Mouse (Mus musculus) layer of hippocampus, postnatal 36 days (tissue): ENCODE measurements at regions not wholly inside any gene's neighbourhood (a gene's known extent, or its start where the extent isn't known, plus 50 kb on each side); places are given as distances from the start of the nearest gene placed in this dataset.
"Not testable (repeated sequence)": the region's sequence is repeated elsewhere in the genome, so short reads cannot be mapped to it uniquely, and the experiment has no call there.

ENCODE experiments used
- DNase-seq, 2 experiments: peaks; one replicate each; pipeline ENCODE4 v3.0.0; 2022

DNA sequence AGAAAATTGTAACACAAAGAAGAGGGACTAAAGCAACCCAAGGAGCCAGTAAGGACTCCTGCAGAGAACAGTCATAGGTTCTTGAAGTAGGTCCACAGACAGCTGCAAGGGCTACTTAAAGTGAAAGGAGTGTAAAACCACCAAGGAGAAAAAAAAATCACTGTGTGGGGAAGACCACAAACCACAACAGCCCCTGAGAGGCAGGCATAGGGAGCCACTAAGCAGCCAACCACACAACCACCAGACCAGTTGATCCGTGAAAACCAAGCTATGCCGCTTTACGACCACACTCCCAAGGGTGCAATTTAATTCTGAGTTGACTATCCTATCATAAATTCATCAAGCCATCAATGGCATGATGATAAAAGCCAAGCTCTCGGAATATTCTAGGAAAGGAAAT is 423.5 kb downstream of the Nova1 start:
- DNase-seq, result no peak

DNA sequence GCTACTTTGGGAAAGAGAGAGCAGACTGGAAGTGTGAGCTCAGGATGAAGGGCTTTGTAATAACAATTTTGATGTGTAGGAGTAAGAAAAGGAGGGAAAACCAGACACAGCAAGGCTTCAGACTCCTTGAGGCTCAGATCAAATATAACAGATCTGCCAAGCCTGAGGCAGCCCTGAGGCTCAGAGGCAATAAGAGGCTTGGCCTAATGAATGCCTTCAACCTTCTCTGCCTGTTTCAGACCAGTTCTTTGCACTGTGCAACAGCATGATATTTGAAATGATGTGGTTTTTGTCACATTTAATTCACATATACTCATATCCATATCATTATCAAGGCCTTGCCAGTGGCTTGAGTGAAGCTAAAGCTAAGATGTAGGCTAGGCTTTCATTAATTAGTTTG is 425.0 kb downstream of the Nova1 start:
- DNase-seq, result no peak

DNA sequence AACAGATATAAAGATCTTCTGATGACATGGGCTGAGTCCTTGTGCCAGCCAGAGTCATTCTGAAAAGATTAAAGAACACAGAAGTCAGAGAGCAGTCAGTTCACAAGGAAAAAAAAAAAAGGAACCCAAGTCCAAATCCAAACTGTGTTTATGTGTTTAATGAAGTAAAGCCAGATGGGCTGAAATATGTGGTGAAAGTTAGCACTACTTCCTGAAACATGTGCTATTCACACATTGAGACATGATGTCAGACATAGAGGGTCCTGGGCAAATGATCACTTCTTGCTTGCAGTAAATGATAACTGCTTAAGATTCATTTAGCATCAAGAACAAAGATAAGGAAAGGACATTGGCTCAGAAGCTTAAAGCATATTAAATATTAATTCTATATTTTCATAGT is 439.8 kb downstream of the Nova1 start:
- DNase-seq, result no peak

DNA sequence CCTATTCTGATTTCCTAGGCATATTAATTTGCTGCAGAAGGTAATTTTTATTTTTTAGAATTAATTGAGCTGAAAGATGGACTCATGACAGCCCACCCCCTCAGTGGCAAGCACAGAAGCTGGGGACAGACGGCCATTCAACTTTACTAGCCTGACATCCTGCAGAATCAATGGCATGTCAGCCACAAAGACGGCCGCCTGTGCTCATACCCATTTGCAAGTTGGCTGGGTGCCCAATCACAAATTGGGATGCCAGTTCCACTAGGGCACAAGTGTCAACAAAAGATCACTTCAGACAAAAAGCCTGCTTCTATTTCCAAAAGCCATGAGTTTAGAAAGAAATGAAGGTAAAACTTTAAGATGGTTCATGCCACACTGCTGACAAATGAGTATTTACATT is 447.0 kb downstream of the Nova1 start:
- peak; percentile 1 to 14 for DNase-seq

DNA sequence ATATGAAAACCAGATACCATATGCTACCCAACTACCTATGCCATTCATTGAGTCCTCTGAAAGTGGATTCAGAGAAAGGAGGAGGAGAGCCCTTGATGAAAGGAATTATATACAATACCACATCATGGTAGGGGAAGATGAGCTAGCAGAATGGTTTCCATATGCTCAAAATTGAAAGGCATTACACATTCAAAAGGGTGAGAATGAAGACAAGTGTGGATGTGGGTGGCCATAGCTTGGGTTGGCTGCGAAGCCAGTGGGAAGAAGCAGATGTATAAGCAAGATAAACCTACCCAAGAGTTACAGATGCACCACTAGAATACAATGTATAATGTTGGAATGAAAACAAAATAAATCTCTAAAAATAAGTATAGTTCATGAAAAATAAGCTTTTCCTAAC is 485.4 kb downstream of the Nova1 start:
- no peak for DNase-seq

DNA sequence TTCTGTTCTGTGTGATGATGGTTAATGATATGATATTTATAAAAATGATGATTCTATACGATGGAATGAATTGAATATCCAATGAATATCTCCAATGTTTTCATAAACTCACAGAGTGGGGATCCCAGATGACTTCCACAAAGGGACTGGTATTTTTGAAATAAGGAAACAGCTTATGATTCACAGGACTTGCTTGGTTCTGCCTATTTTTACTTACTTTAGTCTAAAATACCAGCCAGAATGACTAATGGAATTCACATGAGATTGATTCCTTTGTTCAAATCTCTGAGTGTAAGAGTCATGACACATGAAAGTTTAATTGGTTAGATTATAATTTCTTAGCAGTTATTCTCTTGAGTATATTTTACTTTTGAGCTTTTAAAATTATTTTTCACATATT is 490.9 kb downstream of the Nova1 start:
- no peak for DNase-seq

DNA sequence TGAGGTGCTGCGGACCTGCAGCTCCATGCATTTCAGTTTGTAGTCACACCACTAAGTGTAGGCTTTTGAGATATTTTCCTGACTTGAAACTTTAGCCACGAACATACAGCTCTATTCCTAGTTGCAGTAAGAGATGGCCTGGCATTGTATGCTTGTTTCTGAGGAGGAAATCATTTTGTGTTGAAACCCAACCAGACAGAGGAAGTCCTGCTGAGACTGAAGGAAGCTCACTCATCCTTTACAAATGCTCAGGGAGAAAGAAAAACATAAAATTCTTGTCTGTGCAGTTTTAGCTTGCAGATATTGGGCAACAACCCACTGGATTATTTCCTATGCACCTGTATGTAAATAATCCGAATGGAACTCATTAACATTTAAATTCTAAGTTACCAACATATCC is 495.5 kb downstream of the Nova1 start:
- DNase-seq, result no peak

DNA sequence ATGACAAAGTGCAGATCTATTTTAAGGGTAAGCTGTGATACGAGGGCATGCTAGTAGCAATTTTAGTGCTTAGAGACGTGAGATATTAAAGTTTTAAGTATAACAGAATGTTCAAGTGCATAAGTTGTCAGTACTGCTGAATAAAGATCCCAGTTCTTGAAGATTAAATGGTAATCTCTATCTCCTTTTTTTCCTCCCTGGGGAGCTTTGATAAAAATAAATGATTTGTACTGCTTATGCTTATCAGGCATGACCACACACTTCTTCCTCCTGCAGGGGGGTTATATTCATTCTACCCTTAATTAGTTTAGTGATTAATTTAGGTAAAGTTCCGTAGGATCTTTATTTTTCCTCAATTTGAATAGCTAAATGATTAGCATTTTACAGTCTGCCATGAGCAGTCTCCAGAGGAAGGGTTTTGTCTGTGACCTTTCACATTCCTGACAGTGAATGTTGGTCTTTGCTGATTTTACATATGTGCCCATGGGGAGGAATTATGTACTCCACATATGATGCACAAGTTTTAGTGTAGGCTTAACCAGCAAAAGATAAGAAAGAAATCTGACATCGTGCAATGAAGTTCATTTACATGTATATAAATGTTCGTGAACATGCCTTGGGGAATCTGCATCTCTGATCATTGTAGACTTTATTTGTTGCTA is 515.5 kb downstream of the Nova1 start:
- DNase-seq, result no peak

DNA sequence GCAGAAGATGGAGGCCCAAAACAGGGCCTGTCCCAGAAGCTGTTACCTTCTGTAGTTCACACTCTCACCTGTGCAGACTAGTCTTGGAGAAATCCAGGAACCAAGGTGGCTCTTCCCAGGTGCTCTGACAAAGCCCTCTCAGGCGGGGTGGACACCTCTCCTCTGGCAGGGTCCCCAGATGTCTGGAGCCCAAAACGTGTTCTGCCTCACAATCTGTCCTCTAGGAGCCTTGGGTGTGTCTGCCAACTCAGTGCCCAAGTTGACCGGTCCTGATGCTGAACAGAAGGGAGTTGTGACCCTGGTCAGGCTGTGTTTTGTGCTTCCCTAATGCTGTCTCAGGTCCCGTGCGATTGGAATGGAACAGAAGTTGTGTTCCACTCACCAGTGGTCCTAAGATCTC is 519.8 kb downstream of the Nova1 start:
- no peak for DNase-seq

DNA sequence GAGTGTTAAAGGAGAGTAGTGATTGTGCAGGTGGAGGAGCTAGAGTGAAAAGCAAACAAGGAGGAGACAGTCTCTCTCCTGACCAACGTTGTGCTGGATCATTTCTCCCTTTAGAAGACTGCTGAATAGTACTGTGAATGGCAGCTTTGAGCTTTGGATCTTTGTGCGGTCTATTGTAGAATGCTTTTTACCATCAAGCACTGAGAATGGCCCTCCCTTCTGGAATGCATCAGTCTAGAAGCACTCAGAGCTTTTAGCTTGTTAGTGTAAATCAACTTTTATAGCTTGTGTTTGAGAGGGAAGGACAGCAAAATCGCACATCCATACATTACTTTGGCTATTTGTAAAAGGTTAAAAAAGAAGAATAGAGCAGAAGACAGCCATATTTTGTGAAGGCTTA is 534.2 kb downstream of the Nova1 start:
- no peak for DNase-seq

DNA sequence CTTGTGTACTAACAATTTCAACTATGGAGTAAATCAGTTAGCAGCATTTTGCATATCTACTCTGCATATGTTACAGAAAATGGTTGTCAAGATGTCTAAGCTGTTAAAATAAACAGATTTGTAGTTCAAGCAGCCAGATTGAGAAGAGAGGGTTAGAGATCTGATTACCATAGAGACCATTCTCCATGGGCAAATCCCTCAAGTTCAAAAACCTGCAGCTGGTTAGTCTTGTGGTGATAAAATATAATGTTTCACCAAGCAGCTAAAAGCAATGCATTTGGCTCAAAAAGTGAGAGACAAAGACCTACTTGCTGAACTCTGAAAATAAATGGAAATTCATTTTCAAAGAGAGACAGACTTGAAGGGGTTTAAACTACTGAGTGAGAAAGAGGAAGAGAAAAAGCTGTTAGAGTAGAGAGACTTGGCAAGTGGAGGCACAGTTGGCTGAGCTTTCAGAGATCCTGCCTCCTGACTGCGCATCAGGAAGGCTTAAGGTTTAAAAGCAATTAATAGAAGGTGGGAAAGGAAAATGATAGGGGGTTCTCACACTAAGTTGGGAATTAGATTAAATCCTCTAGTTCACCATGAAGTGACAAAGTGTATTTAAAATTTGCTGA is 570.2 kb downstream of the Nova1 start:
- no peak for DNase-seq

DNA sequence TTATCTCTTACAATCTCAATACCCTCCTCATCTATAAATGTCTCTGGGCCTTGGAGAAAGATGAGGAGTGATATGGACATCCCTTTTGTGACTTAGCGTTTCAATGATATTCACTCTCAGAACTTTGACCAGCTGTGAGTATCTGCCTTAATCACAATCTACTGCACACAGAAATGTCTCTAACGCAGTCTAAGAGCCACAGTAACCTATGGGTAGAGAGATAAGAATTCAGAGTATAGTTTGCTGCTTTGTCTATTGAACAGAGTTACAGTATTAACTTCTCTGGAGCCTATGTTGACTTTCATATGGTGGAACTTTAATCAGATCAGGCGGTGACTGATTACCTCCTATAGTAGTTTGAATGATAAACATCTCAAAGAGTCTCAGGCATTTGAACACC is 573.8 kb downstream of the Nova1 start:
- DNase-seq, result no peak

DNA sequence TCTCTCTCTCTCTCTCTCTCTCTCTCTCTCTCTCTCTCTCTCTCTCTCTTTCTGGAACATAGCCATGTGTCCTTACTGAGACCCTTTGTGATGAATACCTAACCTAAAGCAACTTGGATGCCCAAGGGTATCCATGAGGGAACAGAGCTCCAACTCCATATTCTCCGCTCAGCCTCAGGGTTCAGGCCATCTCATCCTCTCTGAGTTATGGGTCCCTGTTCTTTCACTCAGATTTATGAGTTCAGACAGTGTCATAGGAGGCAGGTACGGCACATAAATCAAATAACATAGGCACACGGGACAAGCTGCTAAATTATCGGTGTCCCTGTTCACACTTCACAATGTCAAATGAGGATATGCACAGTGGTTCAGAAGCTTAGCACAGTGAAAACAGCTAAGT is 586.4 kb downstream of the Nova1 start:
- DNase-seq, result no peak

DNA sequence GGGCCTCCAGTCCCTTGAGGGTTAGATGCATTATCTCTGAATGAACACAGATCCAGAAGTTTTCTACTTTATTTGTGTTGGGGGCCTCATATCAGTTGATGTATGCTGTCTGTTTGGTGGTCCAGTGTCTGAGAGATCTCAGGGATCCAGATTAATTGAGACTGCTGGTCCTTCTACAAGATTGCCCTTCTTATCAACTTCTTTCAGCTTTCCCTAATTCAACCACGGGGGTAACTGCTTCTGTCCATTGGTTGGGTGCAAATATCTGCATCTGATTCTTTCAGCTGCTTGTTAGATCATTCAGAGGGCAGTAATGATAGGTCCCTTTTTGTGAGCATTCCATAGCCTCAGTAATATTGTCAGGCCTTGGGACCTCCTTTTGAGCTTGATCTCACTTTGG is 603.4 kb downstream of the Nova1 start:
- not testable (repeated sequence) for DNase-seq

DNA sequence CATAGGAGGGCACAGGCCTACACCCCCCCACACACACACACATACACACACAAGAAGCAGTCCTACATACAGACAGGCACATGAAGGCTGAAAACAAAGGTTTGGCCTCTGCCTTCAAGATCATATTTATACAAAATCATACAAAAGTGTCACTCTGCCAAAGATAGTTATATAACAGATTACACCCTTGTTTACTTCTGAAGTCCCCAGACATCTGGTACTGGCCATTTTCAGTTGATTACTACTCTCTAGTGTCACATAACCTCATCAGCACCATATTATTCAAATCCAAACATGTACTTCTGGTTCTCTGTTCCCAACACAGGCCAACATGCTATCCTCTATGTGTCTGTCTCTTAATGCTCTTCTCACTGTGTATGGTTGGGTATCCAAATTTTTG is 619.7 kb downstream of the Nova1 start:
- no peak for DNase-seq

DNA sequence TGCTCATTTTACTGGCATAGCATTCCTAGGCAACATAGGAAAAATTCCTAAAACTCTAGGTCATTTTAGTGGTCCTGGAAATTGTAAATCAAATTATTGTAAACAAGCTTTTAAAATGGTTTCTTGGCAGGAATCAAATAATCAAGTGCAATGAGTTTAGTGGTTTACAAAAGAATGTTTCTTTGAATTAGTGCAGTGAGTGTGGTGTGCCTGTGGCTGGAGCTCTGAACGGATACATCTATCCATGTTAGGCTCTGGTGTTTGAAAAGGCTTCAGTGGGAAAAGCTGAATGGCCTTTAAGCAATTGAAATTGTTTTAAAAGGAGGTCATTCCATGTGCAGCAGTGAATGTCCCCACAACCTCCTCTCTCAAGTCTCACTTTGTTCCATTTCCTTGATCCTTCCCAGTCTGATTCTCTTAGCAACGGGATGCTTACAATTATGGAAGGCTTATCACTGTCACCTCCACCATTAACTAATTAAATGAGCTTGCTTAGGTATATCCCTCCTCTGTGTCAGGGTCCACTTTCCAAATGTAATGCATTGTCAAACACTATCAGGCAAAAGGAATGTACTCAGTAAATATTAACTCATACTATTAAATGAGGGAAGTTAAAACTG is 621.1 kb downstream of the Nova1 start:
- DNase-seq, result no peak

DNA sequence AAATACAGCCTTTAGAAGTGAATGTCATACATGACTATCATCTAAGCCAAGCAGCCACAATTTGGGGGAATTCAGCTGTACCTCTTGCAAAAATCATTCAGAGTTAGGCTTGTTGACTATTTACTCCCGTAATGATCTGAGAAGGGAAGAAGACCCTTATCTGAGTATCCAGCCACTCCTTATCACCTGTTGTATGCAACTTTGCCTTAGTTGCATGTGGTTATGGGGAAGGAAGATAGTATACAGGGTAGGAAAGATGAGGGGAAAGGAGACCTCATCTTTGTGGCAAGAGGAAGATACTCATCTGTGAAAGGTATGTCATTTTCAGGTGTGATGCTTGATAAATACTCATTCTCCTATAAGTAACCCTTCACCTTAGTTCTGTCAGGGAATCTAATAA is 624.6 kb downstream of the Nova1 start:
- no peak for DNase-seq
